Mouse (Mus musculus): ENCODE results near the gene Rdh7. TPM values are rescaled to one million over a fixed set of nuclear protein-coding genes. Genes with fewer than 3 reads are reported as not detected.
"Not testable (repeated sequence)": the region's sequence is repeated elsewhere in the genome, so short reads cannot be mapped to it uniquely, and the experiment has no call there.

Rdh7 gene
- polyA plus RNA-seq, 1 experiment: not detected

DNA sequence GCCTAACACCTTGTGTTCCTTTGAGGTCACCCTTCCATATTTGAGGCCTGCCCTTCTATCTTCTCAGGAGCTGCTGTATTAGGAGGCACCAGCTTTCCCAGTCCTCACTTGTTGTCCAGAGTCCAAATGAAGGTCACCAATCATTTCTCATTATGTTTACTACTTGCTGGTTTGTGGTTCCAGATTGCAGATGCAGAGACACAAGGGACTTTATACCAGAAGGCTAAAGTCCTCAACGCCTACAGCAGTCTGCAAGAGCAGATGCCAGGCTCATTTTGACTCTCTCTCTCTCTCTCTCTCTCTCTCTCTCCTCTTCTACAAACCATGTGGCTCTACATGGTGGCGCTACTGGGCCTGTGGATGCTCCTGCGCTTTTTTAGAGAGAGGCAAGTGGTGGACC, 22.4 kb downstream of the Rdh7 start, which contains the start of gene Rdh16f2:
TSS of gene Rdh16f2 (plus strand) at position 243 of the 400 bp plus-strand sequence.
- no peaks in the 10 kb centered on the region for H3K36me3 ChIP-seq (ENCODE audit: control insufficient read depth, insufficient read depth, low read length, poor library complexity, severe bottlenecking)
- H3K27ac ChIP-seq (ENCODE audit: insufficient read depth, low read length): no peak within 1 kb of the TSS
- H3K4me1 ChIP-seq (ENCODE audit: control insufficient read depth, insufficient read depth, low read length): no peaks in the 10 kb centered on the region
- no peak within 1 kb of the TSS for H3K9ac ChIP-seq (ENCODE audit: low read depth, poor library complexity, severe bottlenecking)
- TF ChIP-seq EP300 (IDR thresholded peaks at IDR 0.05; ENCODE audit: insufficient read depth, low read depth, low read length): no peak
- no peak for TF ChIP-seq CTCF (IDR thresholded peaks at IDR 0.05; ENCODE audit: low read depth, low read length)
- no peak for TF ChIP-seq POLR2A (IDR thresholded peaks at IDR 0.05; ENCODE audit: insufficient read depth, low read length)
- no peaks in the 10 kb centered on the region; the same call in 1 of the 2 replicates for H3K27me3 ChIP-seq (ENCODE audit: control insufficient read depth, insufficient read depth, low read length, poor library complexity, severe bottlenecking)
- H3K9me3 ChIP-seq (replicated peaks; ENCODE audit: control insufficient read depth, insufficient read depth, low read length, poor library complexity, severe bottlenecking): no peaks in the 10 kb centered on the region
- H3K4me3 ChIP-seq (ENCODE audit: low read depth, low read length): no peak within 1 kb of the TSS

GRCm38 (mm10) chr10:127864931-127865330, 23.7 kb downstream of the Rdh7 start:
- Histone ChIP-seq H3K9me3 (replicated peaks; ENCODE audit: control insufficient read depth, insufficient read depth, low read length, poor library complexity, severe bottlenecking) (no peaks in the 10 kb centered on the region), H3K27me3 (ENCODE audit: control insufficient read depth, insufficient read depth, low read length, poor library complexity, severe bottlenecking) (no peaks in the 10 kb centered on the region; the same call in 1 of the 2 replicates), H3K4me3 (ENCODE audit: low read depth, low read length) (no peak overlapping the region), H3K27ac (ENCODE audit: insufficient read depth, low read length) (no peak overlapping the region), H3K36me3 (ENCODE audit: control insufficient read depth, insufficient read depth, low read length, poor library complexity, severe bottlenecking) (no peaks in the 10 kb centered on the region), H3K4me1 (ENCODE audit: control insufficient read depth, insufficient read depth, low read length) (no peaks in the 10 kb centered on the region), H3K9ac (ENCODE audit: low read depth, poor library complexity, severe bottlenecking) (no peak overlapping the region)
- TF ChIP-seq CTCF (IDR thresholded peaks at IDR 0.05; ENCODE audit: low read depth, low read length) (no peak), POLR2A (IDR thresholded peaks at IDR 0.05; ENCODE audit: insufficient read depth, low read length) (no peak), EP300 (IDR thresholded peaks at IDR 0.05; ENCODE audit: insufficient read depth, low read depth, low read length) (no peak)

GRCm38 (mm10) chr10:127856376-127856775, 32.2 kb downstream of the Rdh7 start:
- Histone ChIP-seq H3K4me3 (ENCODE audit: low read depth, low read length) (no peak overlapping the region), H3K4me1 (ENCODE audit: control insufficient read depth, insufficient read depth, low read length) (no peaks in the 10 kb centered on the region), H3K9ac (ENCODE audit: low read depth, poor library complexity, severe bottlenecking) (no peak overlapping the region), H3K36me3 (ENCODE audit: control insufficient read depth, insufficient read depth, low read length, poor library complexity, severe bottlenecking) (no peaks in the 10 kb centered on the region), H3K27me3 (ENCODE audit: control insufficient read depth, insufficient read depth, low read length, poor library complexity, severe bottlenecking) (no peaks in the 10 kb centered on the region), H3K9me3 (replicated peaks; ENCODE audit: control insufficient read depth, insufficient read depth, low read length, poor library complexity, severe bottlenecking) (no peaks in the 10 kb centered on the region), H3K27ac (ENCODE audit: insufficient read depth, low read length) (no peak overlapping the region)
- TF ChIP-seq EP300 (IDR thresholded peaks at IDR 0.05; ENCODE audit: insufficient read depth, low read depth, low read length) (no peak), CTCF (IDR thresholded peaks at IDR 0.05; ENCODE audit: low read depth, low read length) (no peak), POLR2A (IDR thresholded peaks at IDR 0.05; ENCODE audit: insufficient read depth, low read length) (no peak)

DNA sequence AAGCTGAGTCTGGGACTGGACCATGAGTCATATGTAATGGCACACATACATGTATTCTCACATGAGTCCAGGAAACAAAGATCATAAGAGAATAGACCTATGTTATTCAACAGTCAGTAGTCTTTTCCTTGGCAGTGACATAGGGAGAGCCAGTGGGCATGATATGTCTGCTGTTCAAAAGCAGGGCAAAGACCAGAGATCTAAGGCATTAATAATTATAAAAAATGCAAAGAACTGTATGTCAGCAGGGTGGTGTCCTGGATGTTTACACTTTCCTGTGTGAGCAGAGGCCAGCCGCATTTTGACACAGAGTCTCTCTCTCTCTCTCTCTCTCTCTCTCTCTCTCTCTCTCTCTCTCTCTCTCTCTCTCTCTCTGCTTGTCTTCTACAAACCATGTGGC, 39.0 kb downstream of the Rdh7 start, which contains the start of gene Rdh19:
TSS of gene Rdh19 (plus strand) at position 301 of the 400 bp plus-strand sequence.
- Histone ChIP-seq H3K27me3 (ENCODE audit: control insufficient read depth, insufficient read depth, low read length, poor library complexity, severe bottlenecking) (no peaks in the 10 kb centered on the region), H3K9me3 (replicated peaks; ENCODE audit: control insufficient read depth, insufficient read depth, low read length, poor library complexity, severe bottlenecking) (no peaks in the 10 kb centered on the region; the same call in 1 of the 2 replicates), H3K27ac (ENCODE audit: insufficient read depth, low read length) (no peak within 1 kb of the TSS), H3K36me3 (ENCODE audit: control insufficient read depth, insufficient read depth, low read length, poor library complexity, severe bottlenecking) (no peaks in the 10 kb centered on the region), H3K9ac (ENCODE audit: low read depth, poor library complexity, severe bottlenecking) (no peak within 1 kb of the TSS), H3K4me1 (ENCODE audit: control insufficient read depth, insufficient read depth, low read length) (no peaks in the 10 kb centered on the region), H3K4me3 (ENCODE audit: low read depth, low read length) (no peak within 1 kb of the TSS)
- TF ChIP-seq EP300 (IDR thresholded peaks at IDR 0.05; ENCODE audit: insufficient read depth, low read depth, low read length) (no peak), CTCF (IDR thresholded peaks at IDR 0.05; ENCODE audit: low read depth, low read length) (no peak), POLR2A (IDR thresholded peaks at IDR 0.05; ENCODE audit: insufficient read depth, low read length) (no peak)

DNA sequence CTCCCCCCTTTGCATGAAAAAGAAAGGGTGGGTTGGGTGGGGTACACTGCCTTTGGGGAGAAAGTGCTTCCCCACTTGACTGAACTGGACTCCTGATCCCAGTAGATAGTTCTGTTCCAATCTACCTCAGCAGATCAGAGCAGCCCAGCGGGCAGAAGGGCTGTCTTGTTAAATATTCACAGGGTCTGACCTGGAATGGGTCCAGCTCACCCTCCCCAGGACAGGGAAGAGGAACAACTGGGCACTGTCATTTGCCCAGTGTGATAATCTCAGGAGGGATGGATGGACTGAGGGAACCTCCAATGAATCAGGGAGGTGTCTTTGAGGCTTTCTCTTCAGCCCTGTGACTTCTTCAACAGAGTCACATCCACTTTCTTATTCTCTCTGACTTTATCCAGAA, 40.5 kb downstream of the Rdh7 start:
- Histone ChIP-seq H3K4me1 (ENCODE audit: control insufficient read depth, insufficient read depth, low read length) (no peaks in the 10 kb centered on the region), H3K4me3 (ENCODE audit: low read depth, low read length) (no peak overlapping the region), H3K27ac (ENCODE audit: insufficient read depth, low read length) (no peak overlapping the region), H3K9me3 (replicated peaks; ENCODE audit: control insufficient read depth, insufficient read depth, low read length, poor library complexity, severe bottlenecking) (no peaks in the 10 kb centered on the region; the same call in 1 of the 2 replicates), H3K27me3 (ENCODE audit: control insufficient read depth, insufficient read depth, low read length, poor library complexity, severe bottlenecking) (no peaks in the 10 kb centered on the region), H3K9ac (ENCODE audit: low read depth, poor library complexity, severe bottlenecking) (no peak overlapping the region), H3K36me3 (ENCODE audit: control insufficient read depth, insufficient read depth, low read length, poor library complexity, severe bottlenecking) (no peaks in the 10 kb centered on the region)
- TF ChIP-seq CTCF (IDR thresholded peaks at IDR 0.05; ENCODE audit: low read depth, low read length): no peak
- TF ChIP-seq POLR2A (IDR thresholded peaks at IDR 0.05; ENCODE audit: insufficient read depth, low read length): no peak
- TF ChIP-seq EP300 (IDR thresholded peaks at IDR 0.05; ENCODE audit: insufficient read depth, low read depth, low read length): no peak

DNA sequence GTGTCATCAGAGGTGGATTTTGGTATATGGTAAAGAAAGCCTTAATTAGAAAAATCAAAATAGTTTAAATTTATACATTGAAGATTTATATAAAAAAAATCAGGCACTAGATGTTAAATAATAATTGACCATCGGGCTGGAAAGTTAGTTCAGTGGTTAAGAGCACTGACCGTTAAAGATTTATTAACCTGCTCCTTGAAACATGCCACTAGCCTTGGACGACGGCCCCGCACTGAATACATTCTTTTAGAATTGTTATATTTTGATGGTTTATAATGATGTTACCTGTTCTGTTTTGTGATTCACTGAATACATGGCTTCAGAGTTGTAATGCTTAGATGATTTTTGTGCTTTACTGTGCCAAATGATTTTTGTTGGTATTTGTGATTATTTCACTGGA, 42.7 kb downstream of the Rdh7 start:
- not testable (repeated sequence) for H3K4me3 ChIP-seq (ENCODE audit: low read depth, low read length); H3K27ac ChIP-seq (ENCODE audit: insufficient read depth, low read length); H3K9me3 ChIP-seq (replicated peaks; ENCODE audit: control insufficient read depth, insufficient read depth, low read length, poor library complexity, severe bottlenecking); H3K27me3 ChIP-seq (ENCODE audit: control insufficient read depth, insufficient read depth, low read length, poor library complexity, severe bottlenecking); H3K36me3 ChIP-seq (ENCODE audit: control insufficient read depth, insufficient read depth, low read length, poor library complexity, severe bottlenecking); H3K4me1 ChIP-seq (ENCODE audit: control insufficient read depth, insufficient read depth, low read length); H3K9ac ChIP-seq (ENCODE audit: low read depth, poor library complexity, severe bottlenecking)

Data from ES-Bruce4 (cell line).